Mouse (Mus musculus) retina, postnatal 1 day (tissue): ENCODE measurements around the gene Cxcl16.
"Not testable (repeated sequence)": the region's sequence is repeated elsewhere in the genome, so short reads cannot be mapped to it uniquely, and the experiment has no call there.

Source experiments
- DNase-seq: peaks from one replicate; pipeline ENCODE4 v3.0.0-alpha.2; 2012

Cxcl16 gene

GRCm38 (mm10) chr11:70451797-70452498 is 7.8 kb downstream of the Cxcl16 start, which contains the start of gene Med11:
TSS of gene Med11 (plus strand) at chr11:70451919.
- peak; percentile 97 for DNase-seq

GRCm38 (mm10) chr11:70450926-70451325 is 8.9 kb downstream of the Cxcl16 start:
- DNase-seq: no peak

- DNase-seq: no peak
Observed at GRCm38 (mm10) chr11:70447373-70447772, 12.4 kb downstream of the Cxcl16 start.

GRCm38 (mm10) chr11:70446756-70447155 is 13.0 kb downstream of the Cxcl16 start:
- DNase-seq: no peak

GRCm38 (mm10) chr11:70444667-70445066 is 15.1 kb downstream of the Cxcl16 start:
- no peak for DNase-seq

GRCm38 (mm10) chr11:70443964-70444363 is 15.8 kb downstream of the Cxcl16 start:
- DNase-seq: no peak

- DNase-seq: no peak
Observed at GRCm38 (mm10) chr11:70441882-70442281, 17.9 kb downstream of the Cxcl16 start.

- DNase-seq: no peak
Observed at GRCm38 (mm10) chr11:70440637-70441036, 19.1 kb downstream of the Cxcl16 start.

GRCm38 (mm10) chr11:70438728-70439374 is 20.9 kb downstream of the Cxcl16 start:
- DNase-seq: no peak

- no peak for DNase-seq
Observed at GRCm38 (mm10) chr11:70437426-70437825, 22.4 kb downstream of the Cxcl16 start.

- DNase-seq: no peak
Observed at GRCm38 (mm10) chr11:70435476-70435875, 24.3 kb downstream of the Cxcl16 start.

GRCm38 (mm10) chr11:70433951-70434350 is 25.8 kb downstream of the Cxcl16 start:
- no peak for DNase-seq

- DNase-seq: no peak
Observed at GRCm38 (mm10) chr11:70433569-70433943, 26.2 kb downstream of the Cxcl16 start.

GRCm38 (mm10) chr11:70432895-70433568 is 26.8 kb downstream of the Cxcl16 start:
- no peak for DNase-seq

- DNase-seq: peak; percentile 99
Observed at GRCm38 (mm10) chr11:70432048-70432894, 27.5 kb downstream of the Cxcl16 start, which contains the start of gene Arrb2. TSS of gene Arrb2 (plus strand) at chr11:70432635.

GRCm38 (mm10) chr11:70431574-70431973 is 28.2 kb downstream of the Cxcl16 start:
- no peak for DNase-seq

GRCm38 (mm10) chr11:70426598-70426997 is 33.2 kb downstream of the Cxcl16 start:
- DNase-seq: not testable (repeated sequence)

- DNase-seq: no peak
Observed at GRCm38 (mm10) chr11:70419486-70419885, 40.3 kb downstream of the Cxcl16 start.

- DNase-seq: no peak
Observed at GRCm38 (mm10) chr11:70418199-70418598, 41.6 kb downstream of the Cxcl16 start.

- peak; percentile 84 for DNase-seq
Observed at GRCm38 (mm10) chr11:70413961-70414360, 45.8 kb downstream of the Cxcl16 start.

- DNase-seq: no peak
Observed at GRCm38 (mm10) chr11:70412591-70412990, 47.2 kb downstream of the Cxcl16 start.

- DNase-seq: no peak
Observed at GRCm38 (mm10) chr11:70410297-70410643, 49.5 kb downstream of the Cxcl16 start.
